Mouse (Mus musculus): ENCODE measurements around the gene Axl. TPM values are rescaled to one million over a fixed set of nuclear protein-coding genes. Genes with fewer than 3 reads are reported as not detected.

Axl gene
- polyA plus RNA-seq, 1 experiment from 2014 or later, result 131 TPM

DNA sequence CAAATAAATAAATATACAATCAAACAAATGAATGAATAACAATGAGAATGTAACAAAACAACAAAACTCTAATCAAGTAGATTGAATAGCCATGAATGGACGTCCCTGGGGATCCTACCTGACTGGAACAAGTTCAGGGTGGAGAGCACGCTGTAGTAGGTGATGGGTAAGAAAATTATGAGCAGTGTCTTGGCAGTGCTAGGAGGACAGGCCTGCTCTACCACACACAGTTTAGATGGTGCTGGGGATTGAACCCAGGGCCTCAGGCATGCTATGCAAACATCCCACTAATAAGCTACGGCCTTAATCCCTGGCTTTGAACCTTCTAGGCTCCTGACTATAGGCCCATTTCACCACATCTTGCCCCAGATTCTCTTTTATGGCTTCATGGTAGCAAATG, 71.0 kb downstream of the Axl start:
- ATAC-seq (ENCODE audit: insufficient number of reproducible peaks, low FRiP score, low TSS enrichment, low read depth), result no peak
- no peak overlapping the region for H3K9ac ChIP-seq
- H3K4me1 ChIP-seq, result peaks cover 27% of the 10 kb centered on the region
- H3K27me3 ChIP-seq, result no peaks in the 10 kb centered on the region
- H3K36me3 ChIP-seq, result peaks cover 62% of the 10 kb centered on the region
- WGBS, result 86% methylated on average over 3 of the region's 3 CpGs
- no peaks in the 10 kb centered on the region for H3K9me3 ChIP-seq
- peak overlapping the region; percentile 79 for H3K4me3 ChIP-seq
- H3K27ac ChIP-seq, result no peak overlapping the region
- peak overlapping the region; percentile 76 for H3K4me2 ChIP-seq

DNA sequence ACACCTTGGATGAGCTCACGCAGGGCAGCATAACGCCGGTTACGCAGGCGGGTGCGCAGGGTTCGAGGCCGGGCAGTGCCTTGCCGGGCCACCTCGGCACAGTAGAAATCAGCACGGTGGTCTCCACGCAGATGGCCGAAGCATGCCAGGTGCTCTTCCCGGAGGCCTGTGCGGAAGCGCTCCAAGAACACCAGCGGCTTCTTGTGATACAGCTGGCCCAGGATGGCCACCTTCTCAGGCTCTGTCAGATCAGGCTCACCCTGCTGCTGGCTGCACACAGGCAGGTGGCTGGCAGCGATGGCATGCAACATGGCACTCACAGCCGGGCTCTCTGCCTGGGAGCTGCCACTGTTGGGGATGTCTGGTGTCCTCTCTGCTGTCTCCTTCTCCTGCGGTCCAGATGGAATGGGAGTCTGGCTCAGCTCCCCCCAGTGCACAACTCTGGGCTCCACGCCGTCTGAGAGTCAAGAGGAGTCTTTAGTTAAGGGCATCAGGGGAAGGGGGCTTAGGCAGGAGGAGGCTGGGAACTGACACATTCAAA, 72.7 kb downstream of the Axl start:
- no peak overlapping the region for H3K9ac ChIP-seq
- peaks cover 55% of the 10 kb centered on the region for H3K36me3 ChIP-seq
- 95% methylated on average over 22 of the region's 22 CpGs for WGBS
- no peak for ATAC-seq (ENCODE audit: insufficient number of reproducible peaks, low FRiP score, low TSS enrichment, low read depth)
- no peak overlapping the region for H3K27ac ChIP-seq
- H3K27me3 ChIP-seq, result no peaks in the 10 kb centered on the region
- no peaks in the 10 kb centered on the region for H3K9me3 ChIP-seq
- peaks cover 43% of the 10 kb centered on the region for H3K4me1 ChIP-seq
- H3K4me2 ChIP-seq, result no peak overlapping the region
- H3K4me3 ChIP-seq, result no peak overlapping the region

DNA sequence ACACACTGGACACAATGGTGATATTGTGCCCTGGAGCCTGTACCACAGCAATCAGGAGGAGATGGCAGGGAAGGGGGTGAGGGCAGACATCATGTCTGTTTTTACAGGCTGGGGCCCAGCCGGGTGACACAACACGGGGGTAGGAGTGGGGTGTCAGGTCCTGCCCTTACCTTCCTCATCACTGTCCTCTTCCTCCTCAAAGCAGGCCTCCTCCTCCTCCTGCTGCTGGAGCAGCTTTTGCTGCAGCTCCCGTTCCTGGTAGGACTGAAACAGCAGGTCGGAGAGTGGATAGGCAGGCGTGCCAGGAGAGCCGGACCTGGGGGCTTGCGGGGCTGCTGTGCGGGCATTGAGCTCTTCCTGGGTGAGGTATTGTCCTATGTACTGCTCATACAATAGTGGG, 73.9 kb downstream of the Axl start:
- WGBS, result 91% methylated on average over 8 of the region's 8 CpGs
- no peak for ATAC-seq (ENCODE audit: insufficient number of reproducible peaks, low FRiP score, low TSS enrichment, low read depth)
- H3K27me3 ChIP-seq, result no peaks in the 10 kb centered on the region
- H3K4me3 ChIP-seq, result no peak overlapping the region
- no peak overlapping the region for H3K9ac ChIP-seq
- no peak overlapping the region for H3K27ac ChIP-seq
- no peak overlapping the region for H3K4me2 ChIP-seq
- peaks cover 45% of the 10 kb centered on the region for H3K36me3 ChIP-seq
- H3K4me1 ChIP-seq, result peaks cover 48% of the 10 kb centered on the region
- no peaks in the 10 kb centered on the region for H3K9me3 ChIP-seq

DNA sequence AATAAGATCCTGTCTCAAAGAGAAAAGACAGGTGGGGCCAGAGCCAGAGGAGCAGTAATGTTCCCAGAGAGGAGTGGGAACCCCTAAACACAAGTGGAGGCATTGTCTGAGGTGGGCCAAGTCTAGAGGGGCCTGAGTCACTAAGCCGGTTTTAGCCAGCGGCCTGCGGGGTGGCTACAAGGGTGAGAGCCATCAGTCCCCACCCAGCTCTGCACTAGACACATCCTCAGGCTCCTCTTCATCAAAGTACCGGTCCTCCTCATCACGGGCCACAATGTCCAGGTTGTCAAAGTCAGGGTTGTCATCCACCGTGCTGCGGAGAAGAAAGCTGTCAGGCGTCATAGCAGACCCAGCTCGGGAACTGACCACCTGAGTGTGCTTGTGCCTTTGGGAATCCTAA, 75.7 kb downstream of the Axl start:
- no peak for ATAC-seq (ENCODE audit: insufficient number of reproducible peaks, low FRiP score, low TSS enrichment, low read depth)
- Histone ChIP-seq H3K36me3 (peaks cover 45% of the 10 kb centered on the region), H3K9ac (no peak overlapping the region), H3K27me3 (no peaks in the 10 kb centered on the region), H3K4me2 (no peak overlapping the region), H3K4me3 (no peak overlapping the region), H3K4me1 (peaks cover 43% of the 10 kb centered on the region), H3K27ac (no peak overlapping the region), H3K9me3 (no peaks in the 10 kb centered on the region)
- WGBS, result 85% methylated on average over 9 of the region's 9 CpGs

DNA sequence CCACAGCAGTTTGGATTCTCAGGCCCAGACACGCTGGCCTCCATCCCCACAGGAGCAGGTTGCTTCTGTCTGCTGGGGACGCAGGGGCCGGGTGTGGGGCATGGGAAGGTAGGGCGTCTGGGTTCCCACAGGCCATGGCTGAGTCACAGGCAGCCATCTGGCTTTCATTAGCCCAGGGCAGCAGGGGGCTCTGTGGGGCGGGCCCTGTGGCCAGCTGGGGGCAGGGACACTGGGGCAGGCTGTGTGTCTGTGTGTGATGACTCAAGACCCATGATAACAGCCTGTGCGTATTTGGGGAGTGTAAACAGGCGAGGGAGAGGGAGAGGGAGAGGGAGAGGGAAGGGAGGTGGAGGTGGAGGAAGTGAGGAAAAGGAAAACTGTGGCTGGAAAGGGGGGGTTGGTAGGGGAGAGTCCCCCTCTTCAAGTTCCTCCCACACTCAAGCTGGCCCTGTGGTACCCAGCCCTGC, 76.7 kb downstream of the Axl start:
- Histone ChIP-seq H3K9ac (no peak overlapping the region), H3K9me3 (no peaks in the 10 kb centered on the region), H3K4me1 (peaks cover 47% of the 10 kb centered on the region), H3K4me3 (no peak overlapping the region), H3K4me2 (no peak overlapping the region), H3K36me3 (peaks cover 45% of the 10 kb centered on the region), H3K27me3 (no peaks in the 10 kb centered on the region), H3K27ac (peak overlapping the region; percentile 61)
- ATAC-seq (ENCODE audit: insufficient number of reproducible peaks, low FRiP score, low TSS enrichment, low read depth), result 0 out of 2 replicates have a peak, but pooled peaks have one; percentile 16
- WGBS, result 16% methylated on average over 7 of the region's 7 CpGs

DNA sequence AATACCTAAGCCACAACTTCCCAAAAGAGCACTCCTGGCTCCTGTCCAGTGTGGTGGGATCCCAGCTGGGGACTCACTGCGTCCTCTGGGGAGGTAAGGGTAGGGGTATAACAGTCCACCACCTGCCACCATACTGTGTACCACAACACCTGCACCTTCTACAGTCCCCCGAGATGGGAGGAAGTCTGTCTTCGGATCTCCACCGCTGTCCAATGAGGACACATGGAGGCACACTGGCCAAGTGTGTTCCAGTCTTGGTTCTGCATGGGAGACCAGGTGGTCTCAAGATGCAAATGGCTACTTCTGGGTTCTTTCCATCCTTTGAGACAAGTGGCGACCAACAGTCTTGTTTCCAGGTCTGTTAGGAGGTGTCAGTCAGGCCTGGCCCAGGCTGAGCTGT, 77.3 kb downstream of the Axl start:
- Histone ChIP-seq H3K4me2 (peak overlapping the region; percentile 10; the same call in 1 of the 2 replicates), H3K9me3 (no peaks in the 10 kb centered on the region), H3K4me3 (no peak overlapping the region), H3K36me3 (peaks cover 41% of the 10 kb centered on the region), H3K4me1 (peaks cover 47% of the 10 kb centered on the region), H3K27ac (peak overlapping the region; percentile 61), H3K27me3 (no peaks in the 10 kb centered on the region), H3K9ac (no peak overlapping the region)
- 47% methylated on average over 5 of the region's 5 CpGs for WGBS
- ATAC-seq (ENCODE audit: insufficient number of reproducible peaks, low FRiP score, low TSS enrichment, low read depth), result no peak

DNA sequence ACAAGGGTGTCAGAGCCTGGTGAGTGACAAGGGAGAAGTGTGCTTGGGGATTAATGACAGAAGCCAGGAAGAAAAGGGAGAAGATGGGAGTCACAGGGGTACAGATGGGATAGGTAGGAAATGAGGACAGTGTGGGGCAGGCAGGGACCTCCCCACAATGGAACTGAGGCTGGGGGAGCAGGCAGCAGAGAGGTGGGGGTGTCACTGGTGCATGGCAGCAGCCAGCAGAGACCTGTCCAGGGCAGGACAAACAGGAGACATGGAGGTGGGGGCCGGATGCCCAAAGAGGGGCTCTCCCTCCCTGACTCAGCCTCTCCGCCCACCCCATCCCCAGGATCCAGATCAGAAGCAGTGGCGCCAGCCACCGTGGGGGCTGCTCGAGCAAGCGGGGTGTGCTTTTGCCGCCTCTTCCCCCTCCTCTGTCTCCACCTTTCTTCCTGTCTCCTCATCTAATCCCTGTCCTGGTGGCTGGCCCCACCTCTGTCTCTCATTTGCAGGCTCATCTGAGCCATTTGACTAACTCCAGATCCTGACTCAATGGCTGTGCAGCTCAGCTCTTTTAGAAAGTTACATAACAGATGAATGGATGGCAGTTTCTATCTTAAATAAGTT, 77.9 kb downstream of the Axl start:
- no peak for ATAC-seq (ENCODE audit: insufficient number of reproducible peaks, low FRiP score, low TSS enrichment, low read depth)
- H3K27ac ChIP-seq, result 0 out of 2 replicates have a peak overlapping the region, but pooled peaks have one; percentile 22
- no peak overlapping the region for H3K9ac ChIP-seq
- no peaks in the 10 kb centered on the region for H3K27me3 ChIP-seq
- H3K36me3 ChIP-seq, result peaks cover 36% of the 10 kb centered on the region
- H3K4me2 ChIP-seq, result peak overlapping the region; percentile 10; the same call in 1 of the 2 replicates
- no peaks in the 10 kb centered on the region for H3K9me3 ChIP-seq
- 4% methylated on average over 7 of the region's 7 CpGs for WGBS
- peaks cover 47% of the 10 kb centered on the region for H3K4me1 ChIP-seq
- H3K4me3 ChIP-seq, result no peak overlapping the region

DNA sequence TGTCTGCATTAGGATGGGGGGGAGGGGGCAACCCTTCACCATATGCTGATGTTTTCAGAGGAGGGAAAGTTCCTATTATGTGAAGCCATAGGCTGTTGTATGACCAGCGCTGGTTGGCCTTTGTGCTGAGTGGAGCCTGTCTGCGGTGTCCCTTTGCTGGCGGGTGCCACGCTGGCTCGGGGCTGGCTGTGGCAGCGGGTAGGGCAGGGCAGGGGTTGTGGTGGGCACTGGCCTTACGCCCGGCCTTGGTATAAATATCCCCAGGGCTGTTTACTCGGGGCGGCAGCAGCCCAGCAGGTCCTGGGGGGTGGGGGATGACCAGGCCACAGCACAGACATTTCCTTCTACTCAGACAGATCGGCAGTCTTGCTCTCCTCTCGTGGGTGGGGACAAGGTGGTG, 78.5 kb downstream of the Axl start:
- Histone ChIP-seq H3K36me3 (peaks cover 29% of the 10 kb centered on the region), H3K9me3 (no peaks in the 10 kb centered on the region), H3K4me3 (no peak overlapping the region), H3K27ac (peak overlapping the region; percentile 43; the same call in 1 of the 2 replicates), H3K4me2 (peak overlapping the region; percentile 10; the same call in 1 of the 2 replicates), H3K9ac (no peak overlapping the region), H3K27me3 (0 out of 2 replicates have a peak, but pooled peaks cover 3% of the 10 kb centered on the region), H3K4me1 (peaks cover 49% of the 10 kb centered on the region)
- 10% methylated on average over 12 of the region's 12 CpGs for WGBS
- no peak for ATAC-seq (ENCODE audit: insufficient number of reproducible peaks, low FRiP score, low TSS enrichment, low read depth)

DNA sequence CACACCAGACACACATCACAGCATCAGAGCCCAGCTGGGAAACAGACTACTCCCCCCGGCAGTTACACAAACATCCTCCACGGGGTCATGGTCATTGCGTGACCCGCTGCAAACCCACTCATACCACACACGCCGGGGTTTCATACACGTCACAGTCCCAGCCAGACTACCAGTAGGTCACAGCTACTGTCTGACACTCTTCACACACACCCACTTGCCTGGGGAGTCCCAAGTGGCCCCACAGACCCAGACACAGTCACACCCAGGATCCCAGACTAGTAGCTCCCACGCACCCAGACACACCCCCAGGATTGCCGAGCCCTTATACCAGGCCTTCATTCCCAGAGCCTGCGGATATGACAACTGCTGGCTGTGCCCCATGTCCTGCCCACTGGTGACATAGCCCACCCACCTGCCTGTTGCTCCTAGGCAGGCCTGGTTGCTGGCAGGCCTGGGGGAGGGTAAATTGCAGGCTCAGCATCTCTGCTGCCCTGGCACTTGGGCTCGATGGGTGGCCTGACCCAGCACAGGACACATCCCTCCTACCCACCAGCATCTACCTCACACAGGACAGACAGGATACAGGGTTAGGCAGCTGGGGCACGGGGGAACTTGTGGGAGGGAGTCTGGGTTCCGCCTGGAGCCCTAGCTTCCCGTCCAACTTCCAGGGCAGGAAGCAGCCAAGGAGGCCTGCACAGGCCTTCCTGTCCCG, 80.8 kb downstream of the Axl start:
- H3K36me3 ChIP-seq, result peaks cover 7% of the 10 kb centered on the region
- H3K9ac ChIP-seq, result no peak overlapping the region
- peaks cover 56% of the 10 kb centered on the region for H3K4me1 ChIP-seq
- no peak for ATAC-seq (ENCODE audit: insufficient number of reproducible peaks, low FRiP score, low TSS enrichment, low read depth)
- WGBS, result 55% methylated on average over 15 of the region's 15 CpGs
- peaks cover 15% of the 10 kb centered on the region for H3K27me3 ChIP-seq
- H3K4me2 ChIP-seq, result no peak overlapping the region
- peak overlapping the region; percentile 59 for H3K27ac ChIP-seq
- H3K9me3 ChIP-seq, result no peaks in the 10 kb centered on the region
- no peak overlapping the region for H3K4me3 ChIP-seq

Small RNA genes within 50 kb of the gene (microRNA-seq; reads per million reads assigned to microRNA genes)
- not detected for gene Gm24865

Other genes starting within 250 kb of the Axl start
- not detected in 2 replicates for gene Ceacam2, start 248.8 kb downstream of the Axl start, polyA plus RNA-seq (2015; fragmentation: Nextera tagmentation; extraction: Ambion mirVana)
- gene Erich4, start 172.8 kb downstream of the Axl start, polyA plus RNA-seq (2015; fragmentation: Nextera tagmentation; extraction: Ambion mirVana), result not detected in 2 replicates
- gene Dmac2, start 169.3 kb downstream of the Axl start, polyA plus RNA-seq (2015; fragmentation: Nextera tagmentation; extraction: Ambion mirVana), result 29.1 and 30.6 TPM in 2 replicates
- 9.3 and 11.8 TPM in 2 replicates for gene B3gnt8, start 162.1 kb downstream of the Axl start, polyA plus RNA-seq (2015; fragmentation: Nextera tagmentation; extraction: Ambion mirVana)
- 59.1 and 62.5 TPM in 2 replicates for gene Bckdha, start 129.7 kb downstream of the Axl start, polyA plus RNA-seq (2015; fragmentation: Nextera tagmentation; extraction: Ambion mirVana)
- gene Exosc5, start 129.5 kb downstream of the Axl start, polyA plus RNA-seq (2015; fragmentation: Nextera tagmentation; extraction: Ambion mirVana), result 64.7 and 69.8 TPM in 2 replicates
- 3.0 TPM in 2 replicates for gene Tmem91, start 113.5 kb downstream of the Axl start, polyA plus RNA-seq (2015; fragmentation: Nextera tagmentation; extraction: Ambion mirVana)
- 24.9 and 29.1 TPM in 2 replicates for gene B9d2, start 107.9 kb downstream of the Axl start, polyA plus RNA-seq (2015; fragmentation: Nextera tagmentation; extraction: Ambion mirVana)
- 2.8 and 3.8 TPM in 2 replicates for gene Tgfb1, start 101.7 kb downstream of the Axl start, polyA plus RNA-seq (2015; fragmentation: Nextera tagmentation; extraction: Ambion mirVana)
- 23.1 and 23.4 TPM in 2 replicates for gene Ccdc97, start 69.6 kb downstream of the Axl start, polyA plus RNA-seq (2015; fragmentation: Nextera tagmentation; extraction: Ambion mirVana)
- gene Hnrnpul1, start 33.9 kb downstream of the Axl start, polyA plus RNA-seq (2015; fragmentation: Nextera tagmentation; extraction: Ambion mirVana), result 46.3 and 53.7 TPM in 2 replicates
- 3.0 and 3.9 TPM in 2 replicates for gene Cyp2s1, start 28.2 kb upstream of the Axl start, polyA plus RNA-seq (2015; fragmentation: Nextera tagmentation; extraction: Ambion mirVana)
- not detected in 2 replicates for gene Cyp2b10, start 108.9 kb upstream of the Axl start, polyA plus RNA-seq (2015; fragmentation: Nextera tagmentation; extraction: Ambion mirVana)

All from limb, embryonic 15.5 days (tissue).